Mouse (Mus musculus) bone marrow macrophage, adult 2 months (primary cell): ENCODE data around the gene Trem1. TPM values are rescaled to one million over a fixed set of nuclear protein-coding genes. Genes with fewer than 3 reads are reported as not detected.

Experiments used
- H3K27ac ChIP-seq: 2 replicates; pipeline ENCODE4 v1.5.1; 2012; ENCODE audit warnings: low read depth, low read length; ENCODE audit not compliant: insufficient read depth
- H3K4me1 ChIP-seq: 2 replicates; pipeline ENCODE4 v1.6.1; 2012; ENCODE audit warnings: low read length; ENCODE audit not compliant: control insufficient read depth, insufficient read depth
- H3K4me3 ChIP-seq: 2 replicates; pipeline ENCODE4 v1.5.1; 2012; ENCODE audit warnings: mild to moderate bottlenecking, low read length, moderate library complexity; ENCODE audit not compliant: insufficient read depth
- CTCF ChIP-seq: IDR thresholded peaks from 2 replicates; pipeline ENCODE4 v1.5.1; 2012; ENCODE audit warnings: low read depth, mild to moderate bottlenecking, low read length, moderate library complexity
- POLR2A ChIP-seq: IDR thresholded peaks from 2 replicates; pipeline ENCODE4 v1.6.1; 2012; ENCODE audit warnings: mild to moderate bottlenecking, low read depth, low read length, borderline replicate concordance
- polyA plus RNA-seq: library from polyadenylated mRNA; stranded (reverse); fragments of >200 nt; gene quantifications from 2 replicates; pipeline ENCODE4 v1.2.4, GENCODE M21; 2012; ENCODE audit not compliant: missing spikeins, insufficient read depth, insufficient read length

Trem1 gene
- polyA plus RNA-seq, 1 experiment, result not detected

DNA sequence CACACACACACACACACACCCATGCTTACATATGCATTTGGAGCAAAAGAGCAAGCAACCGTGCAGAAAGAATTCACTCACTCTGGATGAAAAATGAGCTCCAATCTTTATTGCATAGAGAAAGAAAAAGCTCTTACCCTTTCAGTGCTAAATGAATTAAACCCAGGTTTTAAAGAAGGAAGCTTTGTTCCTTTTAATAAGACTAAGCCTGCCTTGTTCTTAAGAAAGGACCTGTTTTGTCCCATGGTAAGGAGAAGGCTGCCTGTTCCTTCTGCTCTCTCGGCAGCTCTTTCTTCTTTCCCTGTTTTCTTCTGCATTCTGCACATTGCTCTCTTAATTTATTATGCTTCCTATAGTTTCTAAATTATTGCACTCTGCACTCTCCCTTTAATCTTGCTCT, 33.6 kb downstream of the Trem1 start:
- TF ChIP-seq POLR2A (no peak), CTCF (no peak)
- Histone ChIP-seq H3K4me1 (peaks cover 40% of the 10 kb centered on the region), H3K27ac (no peak overlapping the region), H3K4me3 (no peak overlapping the region)

DNA sequence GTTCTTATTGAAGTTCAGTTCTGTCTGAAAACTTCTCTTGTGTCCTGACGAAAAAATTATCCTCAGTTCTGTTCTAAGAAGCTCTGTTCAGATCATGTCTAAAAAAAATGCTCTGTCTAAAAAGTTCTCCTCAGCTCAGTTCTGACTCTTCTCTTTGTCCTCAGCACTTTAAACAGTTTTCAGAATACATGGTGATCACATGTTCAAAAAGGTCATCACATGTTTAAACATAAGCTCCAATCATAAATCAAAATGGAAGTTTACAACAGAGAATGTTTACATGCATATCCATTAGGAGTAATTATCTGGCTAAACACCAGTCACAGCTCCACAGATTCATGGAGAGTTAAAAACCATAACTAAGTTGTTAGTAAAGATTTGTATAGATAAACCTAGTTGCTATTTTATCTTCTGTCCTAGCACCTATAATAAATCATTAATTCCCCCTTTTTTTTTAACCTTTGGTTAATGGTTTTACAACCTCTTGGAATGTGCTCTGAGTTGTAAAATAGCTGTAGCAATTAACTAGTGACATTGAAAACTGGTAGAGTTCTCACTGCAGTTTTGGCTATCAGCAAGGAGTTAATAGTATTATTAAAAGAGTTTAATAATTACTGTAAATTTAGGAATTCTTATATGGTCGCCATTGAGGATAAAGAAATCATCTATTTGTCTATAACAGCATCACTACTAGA, 34.2 kb downstream of the Trem1 start:
- Histone ChIP-seq H3K4me3 (no peak overlapping the region), H3K27ac (no peak overlapping the region), H3K4me1 (peaks cover 35% of the 10 kb centered on the region)
- TF ChIP-seq CTCF, result no peak
- no peak for TF ChIP-seq POLR2A

DNA sequence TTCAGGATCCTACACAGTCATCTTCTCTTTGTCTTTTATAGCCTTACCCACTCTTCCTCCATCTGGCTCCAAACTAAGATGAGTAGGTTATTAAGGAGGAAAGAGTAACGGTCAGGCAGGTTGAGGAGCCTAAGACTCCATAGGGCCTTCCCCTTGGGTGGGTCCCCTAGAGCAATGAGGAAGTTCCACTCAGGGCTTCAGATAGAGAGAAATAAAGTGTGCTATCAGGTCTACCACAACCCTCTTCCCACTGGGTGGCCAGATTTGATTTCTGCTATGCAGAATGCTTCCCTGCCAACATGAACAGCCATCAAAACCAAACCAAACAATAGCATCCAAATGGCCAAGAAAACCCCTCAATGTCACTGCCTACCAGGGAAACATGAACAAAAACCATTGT, 35.0 kb downstream of the Trem1 start:
- peaks cover 29% of the 10 kb centered on the region for H3K4me1 ChIP-seq
- TF ChIP-seq CTCF (no peak), POLR2A (no peak)
- H3K27ac ChIP-seq, result no peak overlapping the region
- H3K4me3 ChIP-seq, result no peak overlapping the region

- no peak for TF ChIP-seq POLR2A
- TF ChIP-seq CTCF, result no peak
- no peak overlapping the region for H3K4me3 ChIP-seq
- peaks cover 23% of the 10 kb centered on the region for H3K4me1 ChIP-seq
- no peak overlapping the region for H3K27ac ChIP-seq
Observed at GRCm38 (mm10) chr17:48268276-48268675, 35.7 kb downstream of the Trem1 start.

DNA sequence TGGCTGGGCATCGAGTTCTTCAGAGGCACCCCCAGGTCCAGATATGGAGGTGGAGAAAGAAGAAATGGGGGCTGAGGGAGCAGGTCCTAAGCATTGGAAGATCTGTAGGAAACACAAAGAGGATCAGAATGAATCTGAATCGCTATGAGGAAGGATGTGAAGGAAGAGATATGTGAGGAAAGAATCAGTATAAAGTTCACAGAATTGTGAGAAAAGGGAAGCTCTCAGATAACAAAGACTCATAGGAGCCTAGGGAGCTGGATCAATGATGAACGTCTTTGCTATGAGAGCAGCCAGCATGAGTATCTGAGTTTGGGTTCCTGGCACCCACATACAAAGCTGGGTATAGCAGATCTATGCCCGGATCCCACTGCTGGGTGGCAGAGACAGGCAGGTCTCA, 37.3 kb downstream of the Trem1 start:
- H3K4me3 ChIP-seq, result no peak overlapping the region
- peaks cover 7% of the 10 kb centered on the region for H3K4me1 ChIP-seq
- H3K27ac ChIP-seq, result no peak overlapping the region
- TF ChIP-seq CTCF (no peak), POLR2A (no peak)

DNA sequence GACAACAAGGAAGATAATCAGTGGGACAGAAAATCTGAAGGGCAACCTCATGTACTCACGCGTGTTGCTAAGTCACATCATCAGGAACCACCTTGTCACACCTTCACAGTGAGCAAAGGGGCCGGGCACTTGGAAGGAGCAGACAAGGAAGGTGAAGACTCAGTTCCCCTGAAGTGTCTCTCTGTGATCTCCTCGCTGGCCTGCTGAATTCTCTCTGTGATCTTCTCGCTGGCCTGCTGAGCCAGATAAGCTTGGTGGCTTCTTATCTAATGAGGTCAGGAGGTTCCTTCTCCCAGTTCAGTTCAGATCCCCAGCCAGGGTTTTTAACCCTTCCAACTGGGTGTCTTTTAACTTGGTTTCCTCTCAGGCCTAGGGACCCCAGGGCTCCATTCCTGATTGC, 39.6 kb downstream of the Trem1 start:
- H3K4me1 ChIP-seq, result peaks cover 12% of the 10 kb centered on the region
- no peak for TF ChIP-seq POLR2A
- no peak for TF ChIP-seq CTCF
- no peak overlapping the region for H3K27ac ChIP-seq
- H3K4me3 ChIP-seq, result no peak overlapping the region

GRCm38 (mm10) chr17:48272598-48272997, 40.0 kb downstream of the Trem1 start:
- H3K4me1 ChIP-seq, result peaks cover 12% of the 10 kb centered on the region
- no peak for TF ChIP-seq CTCF
- no peak for TF ChIP-seq POLR2A
- no peak overlapping the region for H3K4me3 ChIP-seq
- H3K27ac ChIP-seq, result no peak overlapping the region

- no peak overlapping the region for H3K27ac ChIP-seq
- H3K4me1 ChIP-seq, result peaks cover 18% of the 10 kb centered on the region
- H3K4me3 ChIP-seq, result no peak overlapping the region
- no peak for TF ChIP-seq POLR2A
- TF ChIP-seq CTCF, result no peak
Observed at GRCm38 (mm10) chr17:48274098-48274497, 41.5 kb downstream of the Trem1 start.

GRCm38 (mm10) chr17:48274885-48275284, 42.3 kb downstream of the Trem1 start:
- no peak for TF ChIP-seq POLR2A
- peak; percentile 45; the same call in 1 of the 2 replicates for TF ChIP-seq CTCF
- Histone ChIP-seq H3K27ac (no peak overlapping the region), H3K4me3 (no peak overlapping the region), H3K4me1 (peaks cover 15% of the 10 kb centered on the region)

DNA sequence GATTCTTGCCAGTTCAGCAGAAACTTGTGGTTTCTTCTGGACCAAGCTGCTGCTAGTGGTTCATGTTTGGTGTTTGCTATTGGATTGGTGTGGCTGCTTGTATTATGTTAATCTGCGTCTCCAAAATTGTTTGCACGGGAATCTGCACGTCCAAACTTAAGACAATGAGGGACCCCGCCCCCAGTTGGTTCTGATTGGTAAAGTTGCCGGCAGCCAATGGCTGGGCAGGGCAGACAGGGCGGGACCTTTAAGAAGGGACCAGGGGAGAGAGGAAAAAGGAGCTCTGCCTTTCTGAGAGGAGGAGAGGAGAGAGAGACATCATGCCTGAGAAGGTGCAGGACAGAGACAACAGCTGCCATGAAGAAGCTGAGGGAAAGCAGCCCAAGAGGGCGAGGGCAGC, 43.2 kb downstream of the Trem1 start:
- no peak overlapping the region for H3K4me3 ChIP-seq
- H3K27ac ChIP-seq, result peak overlapping the region; percentile 17
- no peak for TF ChIP-seq CTCF
- TF ChIP-seq POLR2A, result no peak
- peaks cover 10% of the 10 kb centered on the region for H3K4me1 ChIP-seq

- Histone ChIP-seq H3K4me1 (peaks cover 10% of the 10 kb centered on the region), H3K27ac (0 out of 2 replicates have a peak overlapping the region, but pooled peaks have one; percentile 16)
Observed at GRCm38 (mm10) chr17:48278381-48278780, 45.8 kb downstream of the Trem1 start.

More at GRCm38 (mm10) chr17:48278381-48278780, 45.8 kb downstream of the Trem1 start:
- TF ChIP-seq POLR2A (no peak), CTCF (no peak)
- no peak overlapping the region for H3K4me3 ChIP-seq
